Mouse (Mus musculus): ENCODE data around the gene Sf3a3. TPM values are rescaled to one million over a fixed set of nuclear protein-coding genes. Genes with fewer than 3 reads are reported as not detected.

Gene Sf3a3
- polyA plus RNA-seq, 1 experiment from 2014 or later = 73.6 TPM

GRCm38 (mm10) chr4:124765802-124766565 is 51.4 kb downstream of the Sf3a3 start:
- H3K4me1 ChIP-seq (replicated peaks) = peaks cover 15% of the 10 kb centered on the region

GRCm38 (mm10) chr4:124766566-124766940 is 52.0 kb downstream of the Sf3a3 start:
- H3K9ac ChIP-seq = no peak overlapping the region

More at GRCm38 (mm10) chr4:124765802-124766565, 51.4 kb downstream of the Sf3a3 start:
- Histone ChIP-seq H3K27me3 (no peaks in the 10 kb centered on the region), H3K9ac (no peak overlapping the region), H3K4me3 (no peak overlapping the region), H3K27ac (0 out of 2 replicates have a peak overlapping the region, but pooled peaks have one; percentile 5), H3K36me3 (no peaks in the 10 kb centered on the region), H3K9me3 (replicated peaks) (no peaks in the 10 kb centered on the region), H3K4me2 (no peak overlapping the region)
- no peak for ATAC-seq (replicated peaks; ENCODE audit: insufficient number of reproducible peaks, insufficient read depth, low FRiP score, low read depth)
- 63% methylated on average over 23 of the region's 23 CpGs for WGBS

GRCm38 (mm10) chr4:124768963-124769591 is 54.5 kb downstream of the Sf3a3 start:
- Histone ChIP-seq H3K4me2 (no peak overlapping the region), H3K9ac (no peak overlapping the region), H3K36me3 (no peaks in the 10 kb centered on the region), H3K4me1 (replicated peaks) (peaks cover 28% of the 10 kb centered on the region), H3K27me3 (no peaks in the 10 kb centered on the region), H3K9me3 (replicated peaks) (no peaks in the 10 kb centered on the region), H3K4me3 (no peak overlapping the region), H3K27ac (no peak overlapping the region)
- no peak for ATAC-seq (replicated peaks; ENCODE audit: insufficient number of reproducible peaks, insufficient read depth, low FRiP score, low read depth)
- WGBS = 69% methylated on average over 13 of the region's 13 CpGs

More at GRCm38 (mm10) chr4:124766566-124766940, 52.0 kb downstream of the Sf3a3 start:
- Histone ChIP-seq H3K4me1 (replicated peaks) (peaks cover 15% of the 10 kb centered on the region), H3K4me3 (no peak overlapping the region), H3K4me2 (no peak overlapping the region), H3K27ac (no peak overlapping the region), H3K27me3 (no peaks in the 10 kb centered on the region), H3K9me3 (replicated peaks) (no peaks in the 10 kb centered on the region), H3K36me3 (no peaks in the 10 kb centered on the region)
- WGBS = 28% methylated on average over 2 of the region's 2 CpGs
- ATAC-seq (replicated peaks; ENCODE audit: insufficient number of reproducible peaks, insufficient read depth, low FRiP score, low read depth) = no peak

DNA sequence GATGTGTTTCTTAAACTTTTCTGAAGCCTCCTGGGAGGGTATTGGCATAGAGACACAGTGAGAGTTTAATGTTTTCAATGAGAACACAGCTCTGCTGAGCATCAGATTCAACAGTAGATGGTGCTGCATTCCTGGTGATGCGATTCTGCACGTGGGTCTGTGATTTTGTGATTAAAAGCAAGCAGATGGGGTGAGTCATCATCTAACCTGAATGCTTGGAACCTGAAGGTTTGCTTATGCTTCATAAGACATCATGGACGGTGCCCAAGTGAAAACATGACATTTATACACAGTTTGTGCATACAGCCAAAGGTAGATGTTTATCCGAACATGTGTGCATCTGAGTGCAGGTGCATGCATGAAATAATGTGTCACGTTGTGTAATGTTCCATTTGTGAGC is 56.0 kb downstream of the Sf3a3 start:
- no peaks in the 10 kb centered on the region for H3K9me3 ChIP-seq (replicated peaks)
- no peak overlapping the region for H3K4me2 ChIP-seq
- H3K27ac ChIP-seq = no peak overlapping the region
- H3K27me3 ChIP-seq = no peaks in the 10 kb centered on the region
- peaks cover 28% of the 10 kb centered on the region for H3K4me1 ChIP-seq (replicated peaks)
- 67% methylated on average over 5 of the region's 5 CpGs for WGBS
- H3K9ac ChIP-seq = no peak overlapping the region
- ATAC-seq (replicated peaks; ENCODE audit: insufficient number of reproducible peaks, insufficient read depth, low FRiP score, low read depth) = no peak
- no peaks in the 10 kb centered on the region for H3K36me3 ChIP-seq
- H3K4me3 ChIP-seq = no peak overlapping the region

DNA sequence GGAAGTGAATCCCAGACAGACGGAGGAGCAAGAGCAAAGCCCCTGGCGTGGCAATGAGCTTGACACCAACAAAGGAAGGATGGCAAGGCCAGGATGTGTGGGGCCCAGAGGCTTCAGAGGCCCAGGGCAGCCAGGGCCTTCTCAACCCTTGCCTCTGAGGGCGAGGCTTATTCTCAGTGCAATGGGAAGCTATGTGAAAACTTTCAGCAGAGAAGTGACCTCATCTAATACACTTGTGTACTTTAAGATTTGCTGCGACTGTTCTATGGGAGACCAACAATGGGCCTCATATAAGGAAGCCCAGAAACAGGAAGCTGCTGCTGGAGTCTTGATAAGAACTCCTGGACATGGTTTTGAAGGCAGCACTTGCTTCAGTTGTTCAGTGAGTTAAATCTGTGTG is 57.5 kb downstream of the Sf3a3 start:
- Histone ChIP-seq H3K27me3 (no peaks in the 10 kb centered on the region), H3K9me3 (replicated peaks) (no peaks in the 10 kb centered on the region), H3K36me3 (no peaks in the 10 kb centered on the region), H3K4me2 (no peak overlapping the region), H3K27ac (peak overlapping the region; percentile 78), H3K4me3 (no peak overlapping the region), H3K9ac (no peak overlapping the region), H3K4me1 (replicated peaks) (peaks cover 15% of the 10 kb centered on the region)
- ATAC-seq (replicated peaks; ENCODE audit: insufficient number of reproducible peaks, insufficient read depth, low FRiP score, low read depth) = peak; percentile 79
- 28% methylated on average over 4 of the region's 4 CpGs for whole genome bisulfite sequencing

DNA sequence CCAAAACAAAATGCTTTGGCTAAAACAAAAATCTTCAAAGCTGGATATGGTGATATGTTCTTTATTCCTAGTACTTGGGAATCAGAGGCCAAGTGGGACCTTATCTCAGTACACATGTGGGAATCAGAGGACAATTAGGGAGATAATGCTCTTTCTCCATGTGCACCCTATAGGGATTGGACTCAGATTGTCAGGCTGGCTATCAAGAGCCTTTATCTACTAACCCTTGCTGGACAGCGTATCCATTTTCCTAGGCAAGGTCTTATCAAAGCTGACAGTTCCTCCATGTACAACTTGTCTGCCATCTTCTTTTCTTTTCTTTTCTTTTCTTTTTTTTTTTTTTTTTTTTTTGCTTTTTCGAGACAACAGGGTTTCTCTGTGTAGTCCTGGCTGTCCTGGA is 58.9 kb downstream of the Sf3a3 start:
- Histone ChIP-seq H3K4me3 (no peak overlapping the region), H3K9me3 (replicated peaks) (no peaks in the 10 kb centered on the region), H3K27me3 (no peaks in the 10 kb centered on the region), H3K27ac (peak overlapping the region; percentile 78; the same call in 1 of the 2 replicates), H3K36me3 (no peaks in the 10 kb centered on the region), H3K4me2 (no peak overlapping the region), H3K4me1 (replicated peaks) (peaks cover 15% of the 10 kb centered on the region), H3K9ac (no peak overlapping the region)
- WGBS = 45% methylated on average over 1 of the region's 2 CpGs
- ATAC-seq (replicated peaks; ENCODE audit: insufficient number of reproducible peaks, insufficient read depth, low FRiP score, low read depth) = no peak

- no peak overlapping the region for H3K9ac ChIP-seq
- H3K27me3 ChIP-seq = no peaks in the 10 kb centered on the region
- no peak overlapping the region for H3K27ac ChIP-seq
- peaks cover 15% of the 10 kb centered on the region for H3K4me1 ChIP-seq (replicated peaks)
- no peak for ATAC-seq (replicated peaks; ENCODE audit: insufficient number of reproducible peaks, insufficient read depth, low FRiP score, low read depth)
- H3K36me3 ChIP-seq = no peaks in the 10 kb centered on the region
- no peak overlapping the region for H3K4me2 ChIP-seq
- H3K4me3 ChIP-seq = no peak overlapping the region
- WGBS = 77% methylated on average over 6 of the region's 6 CpGs
- no peaks in the 10 kb centered on the region for H3K9me3 ChIP-seq (replicated peaks)
These were observed 59.4 kb downstream of the Sf3a3 start for GRCm38 (mm10) chr4:124773995-124774394.

GRCm38 (mm10) chr4:124774429-124774828 is 59.9 kb downstream of the Sf3a3 start:
- Histone ChIP-seq H3K4me2 (no peak overlapping the region), H3K27ac (no peak overlapping the region), H3K9ac (no peak overlapping the region), H3K9me3 (replicated peaks) (no peaks in the 10 kb centered on the region), H3K36me3 (peaks cover 3% of the 10 kb centered on the region; the same call in 1 of the 2 replicates), H3K4me1 (replicated peaks) (peaks cover 15% of the 10 kb centered on the region), H3K4me3 (no peak overlapping the region), H3K27me3 (no peaks in the 10 kb centered on the region)
- 41% methylated on average over 2 of the region's 2 CpGs for WGBS
- ATAC-seq (replicated peaks; ENCODE audit: insufficient number of reproducible peaks, insufficient read depth, low FRiP score, low read depth) = no peak

DNA sequence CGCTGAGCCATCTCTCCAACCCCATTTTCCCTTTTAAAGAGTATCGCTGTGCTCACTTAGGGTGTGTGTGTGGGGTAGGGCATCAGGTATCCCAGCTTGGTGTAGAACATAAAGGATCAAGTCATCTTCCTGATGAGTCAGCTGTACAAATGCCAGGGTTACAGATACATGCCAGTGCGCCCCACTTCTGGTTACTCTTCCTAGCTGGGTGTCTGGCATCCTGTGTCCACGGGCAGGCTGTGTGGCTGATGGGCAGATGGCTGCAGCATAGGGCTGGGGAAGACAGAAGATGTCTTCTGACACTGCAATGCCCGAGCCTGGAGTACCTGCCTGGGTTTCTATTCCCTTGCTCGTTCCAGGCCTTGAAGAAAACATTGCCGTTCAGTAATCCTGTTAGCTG is 66.8 kb downstream of the Sf3a3 start:
- no peak for ATAC-seq (replicated peaks; ENCODE audit: insufficient number of reproducible peaks, insufficient read depth, low FRiP score, low read depth)
- peaks cover 52% of the 10 kb centered on the region for H3K36me3 ChIP-seq
- H3K9me3 ChIP-seq (replicated peaks) = no peaks in the 10 kb centered on the region
- WGBS = 87% methylated on average over 7 of the region's 7 CpGs
- no peak overlapping the region for H3K27ac ChIP-seq
- H3K4me3 ChIP-seq = no peak overlapping the region
- H3K4me2 ChIP-seq = no peak overlapping the region
- no peaks in the 10 kb centered on the region for H3K4me1 ChIP-seq (replicated peaks)
- H3K27me3 ChIP-seq = no peaks in the 10 kb centered on the region
- no peak overlapping the region for H3K9ac ChIP-seq

MicroRNAs encoded within 50 kb of the gene (microRNA counts, 519-probe panel; counts per million panel counts)
- not detected for microRNA mmu-miR-697
- microRNA mmu-miR-698 = not detected

Small RNAs within 50 kb of the gene (microRNA-seq; reads per million reads assigned to microRNA genes)
- gene Gm24721 (not detected), gene Mir697 (not detected), gene Mir698 (not detected)

Other genes starting within 250 kb of the Sf3a3 start
- 0.14 TPM in 1 of 2 replicates, not detected in the other for gene 3100002H09Rik, start 104.0 kb upstream of the Sf3a3 start, polyA plus RNA-seq (2015; fragmentation: Nextera tagmentation; extraction: Ambion mirVana)
- gene Pou3f1, start 58.0 kb upstream of the Sf3a3 start, polyA plus RNA-seq (2015; fragmentation: Nextera tagmentation; extraction: Ambion mirVana) = 0.14 and 0.15 TPM in 2 replicates
- 42.6 and 47.5 TPM in 2 replicates for gene Utp11, start 21.2 kb upstream of the Sf3a3 start, polyA plus RNA-seq (2015; fragmentation: Nextera tagmentation; extraction: Ambion mirVana)
- gene Fhl3, start 14.1 kb upstream of the Sf3a3 start, polyA plus RNA-seq (2015; fragmentation: Nextera tagmentation; extraction: Ambion mirVana) = 6.2 and 7.5 TPM in 2 replicates
- gene Inpp5b, start 27.1 kb downstream of the Sf3a3 start, polyA plus RNA-seq (2015; fragmentation: Nextera tagmentation; extraction: Ambion mirVana) = 13.7 and 15.5 TPM in 2 replicates
- gene Mtf1, start 87.3 kb downstream of the Sf3a3 start, polyA plus RNA-seq (2015; fragmentation: Nextera tagmentation; extraction: Ambion mirVana) = 10.1 and 10.6 TPM in 2 replicates
- 20.4 and 23.8 TPM in 2 replicates for gene Yrdc, start 135.9 kb downstream of the Sf3a3 start, polyA plus RNA-seq (2015; fragmentation: Nextera tagmentation; extraction: Ambion mirVana)
- 40.3 and 43.9 TPM in 2 replicates for gene 1110065P20Rik, start 136.4 kb downstream of the Sf3a3 start, polyA plus RNA-seq (2015; fragmentation: Nextera tagmentation; extraction: Ambion mirVana)
- 0.16 TPM in 1 of 2 replicates, not detected in the other for gene Maneal, start 147.4 kb downstream of the Sf3a3 start, polyA plus RNA-seq (2015; fragmentation: Nextera tagmentation; extraction: Ambion mirVana)
- gene Epha10, start 166.1 kb downstream of the Sf3a3 start, polyA plus RNA-seq (2015; fragmentation: Nextera tagmentation; extraction: Ambion mirVana) = 0.10 TPM in 1 of 2 replicates, not detected in the other
- 8.2 and 9.7 TPM in 2 replicates for gene 9930104L06Rik, start 222.3 kb downstream of the Sf3a3 start, polyA plus RNA-seq (2015; fragmentation: Nextera tagmentation; extraction: Ambion mirVana)
- gene Cdca8, start 224.5 kb downstream of the Sf3a3 start, polyA plus RNA-seq (2015; fragmentation: Nextera tagmentation; extraction: Ambion mirVana) = 106 and 111 TPM in 2 replicates